Mouse (Mus musculus): ENCODE measurements around the gene Timp2.

GRCm38 (mm10) chr11:118321971-118322370, 33.6 kb downstream of the Timp2 start:
- TF ChIP-seq POLR2A (IDR thresholded peaks at IDR 0.05; ENCODE audit: low read depth, low read length) (no peak), CTCF (conservative IDR thresholded peaks at IDR 0.05; ENCODE audit: insufficient read depth, insufficient read length, low read depth, low read length) (no peak)
